Mouse (Mus musculus) right cerebral cortex, postnatal 25 days (tissue): Measurements from ENCODE around the gene Gimap5.

Experiments
- DNase-seq: peaks from one replicate; pipeline ENCODE4 v3.0.0; 2022

Gene Gimap5

GRCm38 (mm10) chr6:48740501-48741169, 5.4 kb upstream of the Gimap5 start:
- no peak for DNase-seq

GRCm38 (mm10) chr6:48741273-48741672, 4.7 kb upstream of the Gimap5 start:
- DNase-seq = no peak

GRCm38 (mm10) chr6:48741711-48742206, 4.2 kb upstream of the Gimap5 start:
- DNase-seq = no peak

- peak; percentile 16 for DNase-seq
Measured at GRCm38 (mm10) chr6:48742422-48743351, 3.3 kb upstream of the Gimap5 start.

GRCm38 (mm10) chr6:48745490-48745889, 507 bp upstream of the Gimap5 start:
- no peak for DNase-seq

- no peak for DNase-seq
Measured at GRCm38 (mm10) chr6:48747091-48747966, 1.3 kb downstream of the Gimap5 start.

- no peak for DNase-seq
Measured at GRCm38 (mm10) chr6:48763567-48764270, 17.7 kb downstream of the Gimap5 start.

GRCm38 (mm10) chr6:48764496-48764895, 18.5 kb downstream of the Gimap5 start:
- DNase-seq = no peak

- DNase-seq = no peak
Measured at GRCm38 (mm10) chr6:48768178-48768869, 22.3 kb downstream of the Gimap5 start.

GRCm38 (mm10) chr6:48768933-48769332, 22.9 kb downstream of the Gimap5 start:
- no peak for DNase-seq

GRCm38 (mm10) chr6:48770696-48771095, 24.7 kb downstream of the Gimap5 start, which contains the start of gene Gimap3:
TSS of gene Gimap3 (minus strand) at chr6:48770851.
- DNase-seq = no peak

GRCm38 (mm10) chr6:48772030-48772429, 26.0 kb downstream of the Gimap5 start:
- peak; percentile 68 for DNase-seq

- no peak for DNase-seq
Measured at GRCm38 (mm10) chr6:48784406-48784805, 38.4 kb downstream of the Gimap5 start.

- DNase-seq = no peak
Measured at GRCm38 (mm10) chr6:48785189-48785588, 39.2 kb downstream of the Gimap5 start.

GRCm38 (mm10) chr6:48785601-48786000, 39.6 kb downstream of the Gimap5 start:
- DNase-seq = no peak

- DNase-seq = no peak
Measured at GRCm38 (mm10) chr6:48787867-48788266, 41.9 kb downstream of the Gimap5 start.

- no peak for DNase-seq
Measured at GRCm38 (mm10) chr6:48801897-48802296, 55.9 kb downstream of the Gimap5 start.

- DNase-seq = no peak
Measured at GRCm38 (mm10) chr6:48803406-48804051, 57.5 kb downstream of the Gimap5 start.
